Mouse (Mus musculus): ENCODE results near the gene Eif3i.

The Eif3i gene

GRCm38 (mm10) chr4:129618786-129619691 is 18.6 kb upstream of the Eif3i start, which contains the start of gene Iqcc:
Iqcc (minus strand) TSS chr4:129619099.
- peak; percentile 97 for DNase-seq (ENCODE audit: low spot score in 2 of 2)

DNA sequence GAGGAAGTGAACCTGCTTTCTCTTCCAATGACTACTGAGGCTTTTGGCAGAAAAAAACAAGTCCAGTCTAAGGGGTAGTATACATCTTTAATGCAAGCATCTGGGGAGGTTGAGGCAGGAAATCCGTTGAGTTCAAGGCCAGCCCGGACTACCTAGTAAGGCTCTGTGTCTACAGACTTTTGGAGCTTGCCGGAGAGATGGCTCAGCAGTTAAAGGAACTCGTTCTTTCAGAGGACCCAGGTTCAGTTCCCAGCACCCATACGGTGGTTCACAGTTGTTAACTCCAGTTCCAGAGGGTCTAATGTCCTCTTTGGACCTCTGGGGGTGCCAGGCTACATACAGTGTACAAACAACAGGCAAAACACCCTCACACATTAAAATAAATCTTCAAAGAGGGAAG is 17.6 kb upstream of the Eif3i start:
- DNase-seq (ENCODE audit: low spot score in 2 of 2) = no peak

- no peak for DNase-seq (ENCODE audit: low spot score in 2 of 2)
Observed at GRCm38 (mm10) chr4:129617121-129617641, 16.7 kb upstream of the Eif3i start.

- DNase-seq (ENCODE audit: low spot score in 2 of 2) = no peak
Observed at GRCm38 (mm10) chr4:129616631-129617030, 16.2 kb upstream of the Eif3i start.

- no peak for DNase-seq (ENCODE audit: low spot score in 2 of 2)
Observed at GRCm38 (mm10) chr4:129615801-129616290, 15.4 kb upstream of the Eif3i start.

- DNase-seq (ENCODE audit: low spot score in 2 of 2) = no peak
Observed at GRCm38 (mm10) chr4:129614093-129614492, 13.6 kb upstream of the Eif3i start, which contains the start of gene Dcdc2b. Dcdc2b (minus strand) TSS chr4:129614257.

DNA sequence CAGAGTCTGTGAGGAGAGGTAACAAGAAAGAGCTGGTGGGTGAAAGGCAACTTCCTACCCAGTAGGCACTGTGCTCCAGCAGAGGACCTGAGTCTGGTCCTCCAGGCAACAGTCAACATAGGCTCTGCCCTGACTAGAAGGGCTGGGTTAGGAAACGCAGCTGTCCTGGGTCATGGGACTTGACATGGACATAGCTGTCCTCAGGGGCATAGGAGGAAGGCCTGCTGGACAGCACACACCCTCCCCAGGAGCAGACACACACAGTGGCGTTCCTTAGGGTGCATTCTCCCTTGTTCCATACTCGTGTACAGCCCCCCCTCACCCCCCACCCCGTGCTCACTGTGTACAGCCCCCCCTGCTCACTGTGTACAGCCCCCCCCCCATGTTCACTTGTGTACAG is 10.0 kb upstream of the Eif3i start:
- no peak for DNase-seq (ENCODE audit: low spot score in 2 of 2)

DNA sequence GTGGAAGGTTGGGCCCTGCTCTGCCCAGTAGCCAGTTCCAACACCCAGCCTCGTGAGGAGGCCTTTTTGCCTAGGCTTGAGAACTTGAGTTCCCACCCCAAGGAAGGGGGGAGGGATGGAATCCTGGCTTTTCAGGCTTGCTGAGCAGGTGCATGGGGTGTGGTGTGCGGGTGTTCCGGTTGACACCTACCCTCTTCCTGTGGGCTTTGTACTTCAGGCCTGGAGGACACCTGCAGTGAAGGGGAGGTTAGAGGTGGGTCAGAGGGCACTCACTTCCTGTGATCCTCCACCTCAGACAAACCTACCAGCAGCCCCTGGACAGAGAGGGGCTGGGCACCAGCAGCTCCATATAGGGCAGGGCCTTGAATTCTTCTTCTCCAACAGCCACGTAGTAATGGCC is 9.6 kb upstream of the Eif3i start:
- no peak for DNase-seq (ENCODE audit: low spot score in 2 of 2)

DNA sequence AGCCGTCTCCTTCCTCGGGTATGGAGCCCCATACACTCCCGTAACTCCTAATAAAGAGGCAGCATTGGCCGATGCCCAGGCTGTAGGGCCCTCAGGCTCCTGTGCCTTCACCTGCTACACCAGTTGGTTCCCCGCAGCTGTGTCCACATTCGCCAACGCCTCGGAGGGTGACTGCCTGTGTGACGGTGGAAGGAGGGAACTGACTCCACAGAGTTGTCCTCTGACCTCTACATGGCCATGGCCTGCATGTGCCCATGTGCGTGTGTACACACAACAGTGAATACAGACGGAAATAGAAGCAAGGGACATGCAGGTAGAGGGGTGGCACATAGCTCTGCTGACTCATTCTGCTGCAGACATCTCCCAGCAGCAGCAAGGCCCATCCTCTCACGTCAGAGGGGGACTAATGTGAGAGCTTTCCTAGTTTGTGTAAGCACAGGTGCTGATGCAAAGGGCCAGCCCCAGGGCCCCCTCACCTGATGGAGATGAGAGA is 8.7 kb upstream of the Eif3i start:
- no peak for DNase-seq (ENCODE audit: low spot score in 2 of 2)

DNA sequence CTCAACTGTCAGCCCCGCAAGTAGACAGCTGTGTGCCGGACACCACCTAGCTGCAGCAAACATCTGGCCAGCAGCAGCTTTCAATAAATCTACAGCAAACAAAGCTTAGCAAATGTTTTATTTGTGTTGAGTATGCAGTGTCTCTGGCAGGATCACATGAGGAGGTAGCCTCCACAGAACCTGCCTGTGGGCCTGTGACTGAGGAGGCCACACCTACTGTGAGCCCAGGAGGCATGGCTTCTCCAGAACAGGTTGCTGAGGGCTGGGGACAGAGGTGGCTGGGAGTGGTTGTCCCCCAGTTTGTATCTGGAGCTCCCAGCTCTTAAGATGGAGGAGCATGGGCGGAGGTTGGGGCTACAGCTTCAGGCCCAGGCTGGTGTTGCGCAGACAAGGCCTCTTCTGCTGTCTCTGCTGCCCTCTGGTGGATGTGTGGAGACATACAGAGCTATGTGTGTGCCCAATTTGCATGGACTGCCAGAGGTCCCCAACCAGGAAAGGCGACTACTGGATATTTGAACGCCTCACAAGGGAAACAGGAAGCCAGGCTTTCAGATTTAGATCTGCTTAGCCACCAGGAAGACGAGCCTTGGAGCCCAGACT is 8.1 kb upstream of the Eif3i start:
- peak; percentile 82 to 84 for DNase-seq (ENCODE audit: low spot score in 2 of 2)

DNA sequence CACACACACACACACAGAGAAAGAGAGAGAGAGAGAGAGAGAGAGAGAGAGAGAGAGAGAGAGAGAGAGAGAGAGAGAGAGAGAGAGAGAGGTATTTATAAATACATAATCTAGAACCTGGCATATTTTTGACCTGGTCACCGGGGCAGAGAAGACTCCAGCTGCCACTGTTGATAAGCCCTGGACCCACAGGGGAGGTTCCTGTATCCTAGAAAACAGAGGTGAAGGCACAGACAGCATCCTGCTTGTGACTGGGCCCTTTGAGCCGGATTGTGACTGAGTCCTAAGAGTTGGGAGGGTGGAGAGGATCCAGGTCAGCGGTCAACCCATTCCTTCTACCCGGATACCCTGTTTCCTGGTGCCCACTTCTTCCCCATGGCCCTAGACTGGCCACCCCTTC is 11.6 kb downstream of the Eif3i start:
- no peak for DNase-seq (ENCODE audit: low spot score in 2 of 2)

DNA sequence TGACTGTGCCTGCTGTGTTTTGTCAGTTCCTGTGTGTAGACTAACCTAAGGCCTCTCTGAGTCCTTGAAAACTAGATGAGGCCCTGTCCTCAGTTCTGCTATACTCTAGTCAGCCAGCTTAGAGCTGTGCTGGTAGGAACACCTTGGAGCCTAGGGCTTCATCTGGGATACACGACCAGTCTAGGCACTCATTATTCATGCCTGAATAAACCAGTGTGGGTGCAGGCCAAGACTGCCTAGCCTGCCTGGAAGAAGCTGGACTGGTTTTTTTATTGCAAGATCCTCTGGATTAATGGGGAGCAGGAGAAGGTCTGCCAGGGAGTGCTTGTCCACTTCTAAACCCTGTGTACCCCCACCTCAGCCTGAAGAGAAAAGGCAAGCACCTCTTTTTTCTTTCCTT is 13.5 kb downstream of the Eif3i start:
- DNase-seq (ENCODE audit: low spot score in 2 of 2) = no peak

GRCm38 (mm10) chr4:129585773-129586172 is 14.7 kb downstream of the Eif3i start:
- DNase-seq (ENCODE audit: low spot score in 2 of 2) = no peak

GRCm38 (mm10) chr4:129584884-129585608 is 15.4 kb downstream of the Eif3i start:
- peak; percentile 80 to 91 for DNase-seq (ENCODE audit: low spot score in 2 of 2)

GRCm38 (mm10) chr4:129584370-129584769 is 16.1 kb downstream of the Eif3i start:
- DNase-seq (ENCODE audit: low spot score in 2 of 2) = no peak

DNA sequence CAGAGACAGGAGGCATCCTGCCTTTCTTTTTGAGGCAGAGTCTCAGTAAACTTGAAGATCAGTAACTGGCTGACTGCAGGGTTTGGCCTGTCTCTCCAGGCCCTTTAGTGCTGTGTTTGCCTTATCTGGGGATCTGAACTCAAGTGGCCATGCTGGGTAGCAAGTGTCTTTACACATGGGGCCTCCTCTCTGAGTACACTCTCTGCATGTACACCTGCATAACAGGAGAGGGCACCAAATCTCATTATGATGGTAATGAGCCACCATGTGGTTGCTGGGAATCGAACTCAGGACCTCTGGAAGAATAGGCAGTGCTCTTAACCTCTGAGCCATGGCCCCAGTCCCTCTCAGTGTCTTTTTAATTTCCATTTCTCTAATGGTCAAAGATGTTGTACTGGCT is 18.2 kb downstream of the Eif3i start:
- DNase-seq (ENCODE audit: low spot score in 2 of 2) = no peak

DNA sequence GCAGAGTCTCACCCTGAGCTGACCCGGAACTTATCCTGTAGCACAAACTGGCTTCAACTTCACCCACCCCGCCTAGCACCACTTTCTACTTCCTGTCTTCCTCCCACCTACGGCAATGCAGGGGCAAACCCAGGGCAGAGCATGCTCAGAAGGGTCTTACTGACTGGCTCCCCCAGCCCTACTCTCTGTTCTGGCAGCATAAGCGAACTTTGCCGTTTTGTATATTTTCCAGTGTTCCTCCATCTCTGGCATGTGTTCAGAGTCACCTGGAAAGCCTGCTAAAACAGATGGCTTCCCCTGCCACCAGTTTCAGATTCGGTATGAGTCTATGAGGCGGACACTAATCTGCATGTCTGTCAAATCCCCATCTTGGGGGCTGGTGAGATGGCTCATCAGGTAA is 20.1 kb downstream of the Eif3i start:
- DNase-seq (ENCODE audit: low spot score in 2 of 2) = no peak

- no peak for DNase-seq (ENCODE audit: low spot score in 2 of 2)
Observed at GRCm38 (mm10) chr4:129578466-129578865, 22.0 kb downstream of the Eif3i start, which contains the start of gene Fam167b. Fam167b (minus strand) TSS chr4:129578549.

GRCm38 (mm10) chr4:129577688-129578087 is 22.8 kb downstream of the Eif3i start:
- no peak for DNase-seq (ENCODE audit: low spot score in 2 of 2)

DNA sequence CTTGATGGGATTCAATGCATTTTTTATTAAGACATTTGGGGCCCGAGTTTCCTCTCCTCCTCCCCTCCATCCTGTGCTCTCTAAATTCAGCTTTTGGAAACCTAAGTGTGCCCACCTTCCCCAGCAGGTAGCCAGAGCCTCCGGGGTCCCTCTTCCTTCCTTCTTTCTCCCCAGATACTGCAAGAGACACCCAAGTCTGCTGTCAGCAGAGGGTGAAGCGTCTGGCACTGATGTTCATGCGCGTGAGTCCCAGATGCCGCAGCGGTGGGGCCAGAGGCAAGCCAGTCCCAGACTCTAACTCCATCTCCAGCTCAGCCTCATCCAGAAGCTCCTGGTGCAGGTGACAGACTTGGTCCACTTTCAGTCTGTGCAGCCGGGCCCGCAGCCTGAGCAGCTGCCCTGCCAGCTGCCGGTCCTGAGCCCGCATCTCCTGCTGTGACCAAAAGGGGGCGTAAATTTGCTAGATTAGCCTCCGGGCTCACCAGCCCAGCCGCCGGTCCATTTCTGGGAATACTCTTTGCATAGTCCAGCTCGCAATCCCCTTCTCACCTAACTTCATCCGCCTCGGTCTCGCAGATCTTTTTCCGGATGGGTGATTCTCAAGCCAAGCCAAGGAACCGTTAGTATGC is 23.5 kb downstream of the Eif3i start:
- peak; percentile 44 to 46 for DNase-seq (ENCODE audit: low spot score in 2 of 2)

GRCm38 (mm10) chr4:129575171-129575844 is 25.1 kb downstream of the Eif3i start:
- DNase-seq (ENCODE audit: low spot score in 2 of 2) = no peak

Measured in right cerebral cortex, adult 2 months (tissue).